Mouse (Mus musculus): ENCODE results near the gene Pxdc1. TPM values are rescaled to one million over a fixed set of nuclear protein-coding genes. Genes with fewer than 3 reads are reported as not detected.

Gene Pxdc1
- polyA plus RNA-seq, 1 experiment from 2014 or later = 24.8 TPM

DNA sequence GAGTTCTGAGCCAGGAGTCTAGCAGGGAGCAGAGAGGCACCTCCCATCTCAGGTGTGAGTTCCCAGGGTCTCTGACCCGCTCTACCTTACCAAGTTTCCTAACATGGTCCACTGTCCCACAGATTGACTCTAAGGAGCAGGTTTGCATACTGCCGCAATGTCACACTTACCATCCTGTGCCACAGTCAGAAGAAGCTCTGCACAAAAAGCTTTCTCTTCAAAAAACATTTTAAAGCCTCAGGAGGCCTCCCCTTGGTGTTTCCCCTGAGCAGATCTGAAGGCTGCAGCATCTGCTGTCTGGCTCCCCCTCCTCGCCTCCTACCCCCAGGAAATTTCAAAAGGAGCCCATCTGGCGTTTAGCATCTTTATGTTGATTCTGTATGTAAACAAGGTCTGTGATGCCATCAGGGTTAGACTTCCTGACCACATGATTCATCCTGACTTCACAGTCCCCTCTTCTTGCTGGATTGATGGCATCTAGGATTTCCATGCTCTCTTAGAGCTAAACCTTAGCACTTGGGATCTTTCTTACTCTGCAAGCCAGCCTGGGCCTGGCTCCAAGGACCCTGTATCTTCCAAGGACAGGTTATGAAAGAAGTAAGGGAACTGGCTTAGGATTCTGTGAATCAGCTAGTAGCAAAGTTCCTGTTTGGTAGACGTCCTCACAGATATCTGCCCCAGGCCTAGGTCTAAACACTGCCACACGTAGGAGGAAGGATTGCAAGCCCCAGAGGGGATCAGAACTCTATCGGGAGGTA is 31.9 kb upstream of the Pxdc1 start:
- no peak for ATAC-seq
- TF ChIP-seq CTCF (IDR thresholded peaks at IDR 0.05; ENCODE audit: low read depth) = no peak
- no peak for TF ChIP-seq EP300 (IDR thresholded peaks at IDR 0.05; ENCODE audit: low read depth)
- H3K36me3 ChIP-seq (replicated peaks; ENCODE audit: insufficient read depth, low read length) = no peaks in the 10 kb centered on the region
- H3K27ac ChIP-seq (ENCODE audit: low read depth) = no peak overlapping the region
- peaks cover 5% of the 10 kb centered on the region; the same call in 1 of the 2 replicates for H3K4me1 ChIP-seq (ENCODE audit: insufficient read depth)
- no peak overlapping the region for H3K4me3 ChIP-seq (ENCODE audit: low read depth, low read length)
- H3K4me2 ChIP-seq (ENCODE audit: low read depth, low read length) = no peak overlapping the region
- no peak for DNase-seq
- WGBS (ENCODE audit: insufficient replicate concordance) = 60% methylated on average over 7 of the region's 7 CpGs
- H3K9me3 ChIP-seq (ENCODE audit: low read length) = no peaks in the 10 kb centered on the region
- no peak overlapping the region for H3K9ac ChIP-seq (replicated peaks)
- no peaks in the 10 kb centered on the region for H3K27me3 ChIP-seq (ENCODE audit: insufficient read depth, low read length)

DNA sequence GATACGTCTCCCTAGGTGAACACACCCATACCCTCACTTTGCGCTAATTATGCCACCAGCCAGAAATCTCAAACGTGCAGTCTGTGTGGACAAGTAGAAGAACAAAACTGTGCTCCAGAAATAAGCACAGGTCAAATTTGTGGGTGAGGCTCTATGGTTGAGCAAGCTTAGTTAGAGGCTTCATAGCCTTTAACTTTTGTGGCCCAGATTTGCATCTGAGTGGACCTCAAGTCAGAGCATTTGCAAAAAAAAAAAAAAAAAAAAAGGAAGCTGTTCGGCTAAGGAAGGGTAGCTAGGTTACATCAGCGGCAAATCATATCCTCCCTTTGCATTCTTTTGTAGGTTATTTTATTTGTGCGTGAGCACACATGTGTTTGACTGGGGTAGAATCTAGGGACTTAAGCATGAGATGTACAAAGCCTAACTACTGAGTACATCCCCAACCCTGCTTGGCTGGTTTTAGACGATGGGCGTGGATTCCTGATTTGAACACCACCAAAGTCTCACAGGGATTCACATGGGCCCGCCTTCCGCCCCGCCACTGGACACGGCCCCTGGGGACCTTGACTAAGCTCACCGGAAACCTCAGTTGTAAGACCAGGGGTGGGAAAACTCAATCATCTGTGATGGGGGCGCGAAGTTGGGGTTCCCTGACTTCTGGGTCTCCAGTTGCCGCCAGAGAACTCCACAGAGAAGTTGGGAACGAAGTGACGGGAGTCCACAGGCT is 30.6 kb upstream of the Pxdc1 start:
- H3K4me3 ChIP-seq (ENCODE audit: low read depth, low read length) = no peak overlapping the region
- no peak overlapping the region for H3K9ac ChIP-seq (replicated peaks)
- H3K27me3 ChIP-seq (ENCODE audit: insufficient read depth, low read length) = no peaks in the 10 kb centered on the region
- H3K9me3 ChIP-seq (ENCODE audit: low read length) = no peaks in the 10 kb centered on the region
- ATAC-seq (no peak), DNase-seq (no peak)
- no peak overlapping the region for H3K27ac ChIP-seq (ENCODE audit: low read depth)
- 73% methylated on average over 18 of the region's 18 CpGs for WGBS (ENCODE audit: insufficient replicate concordance)
- no peak for TF ChIP-seq CTCF (IDR thresholded peaks at IDR 0.05; ENCODE audit: low read depth)
- TF ChIP-seq EP300 (IDR thresholded peaks at IDR 0.05; ENCODE audit: low read depth) = no peak
- H3K36me3 ChIP-seq (replicated peaks; ENCODE audit: insufficient read depth, low read length) = no peaks in the 10 kb centered on the region
- peaks cover 5% of the 10 kb centered on the region; the same call in 1 of the 2 replicates for H3K4me1 ChIP-seq (ENCODE audit: insufficient read depth)
- no peak overlapping the region for H3K4me2 ChIP-seq (ENCODE audit: low read depth, low read length)

DNA sequence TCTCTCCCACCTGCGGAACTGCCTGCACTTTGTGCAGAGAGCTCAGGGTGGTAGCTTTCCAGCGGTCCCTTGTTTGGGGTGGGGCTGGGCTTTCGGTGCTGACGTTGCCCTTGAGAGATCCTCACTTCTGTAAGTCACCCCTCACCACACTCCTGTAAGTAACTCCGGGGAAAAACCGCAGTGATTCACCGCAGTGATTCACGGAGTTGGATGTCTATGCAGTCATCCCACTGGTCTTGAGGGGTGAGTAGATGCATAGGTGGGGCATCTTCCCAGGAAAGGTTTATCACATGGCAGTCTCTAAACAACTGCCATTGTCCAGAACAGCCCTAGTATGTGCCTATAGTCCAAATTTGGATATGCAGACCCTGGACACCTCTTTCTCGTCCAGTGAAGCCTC is 30.0 kb upstream of the Pxdc1 start:
- no peaks in the 10 kb centered on the region for H3K27me3 ChIP-seq (ENCODE audit: insufficient read depth, low read length)
- ATAC-seq (no peak), DNase-seq (no peak)
- no peaks in the 10 kb centered on the region for H3K9me3 ChIP-seq (ENCODE audit: low read length)
- H3K9ac ChIP-seq (replicated peaks) = no peak overlapping the region
- peaks cover 5% of the 10 kb centered on the region; the same call in 1 of the 2 replicates for H3K4me1 ChIP-seq (ENCODE audit: insufficient read depth)
- H3K36me3 ChIP-seq (replicated peaks; ENCODE audit: insufficient read depth, low read length) = no peaks in the 10 kb centered on the region
- H3K4me3 ChIP-seq (ENCODE audit: low read depth, low read length) = no peak overlapping the region
- WGBS (ENCODE audit: insufficient replicate concordance) = 77% methylated on average over 9 of the region's 9 CpGs
- no peak overlapping the region for H3K4me2 ChIP-seq (ENCODE audit: low read depth, low read length)
- no peak overlapping the region for H3K27ac ChIP-seq (ENCODE audit: low read depth)
- TF ChIP-seq CTCF (IDR thresholded peaks at IDR 0.05; ENCODE audit: low read depth) (no peak), EP300 (IDR thresholded peaks at IDR 0.05; ENCODE audit: low read depth) (no peak)

DNA sequence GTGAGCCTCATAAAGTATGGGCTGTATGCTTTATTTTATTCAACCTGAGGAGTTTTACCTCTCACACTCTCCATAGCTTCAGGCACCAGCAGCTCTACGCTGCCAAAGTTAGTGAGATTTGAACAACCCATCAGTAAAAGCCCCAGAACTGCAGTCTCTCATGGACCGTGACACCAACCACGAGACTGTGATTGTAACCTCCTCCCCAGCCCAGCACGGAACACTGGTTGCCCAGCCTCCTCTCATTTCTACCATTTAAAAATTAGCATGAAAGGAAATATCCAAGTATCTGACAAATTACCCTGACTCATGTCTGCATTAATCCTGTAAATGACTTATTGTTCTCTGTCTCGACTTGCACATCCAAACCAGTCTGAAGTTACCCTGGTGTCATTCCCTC is 23.2 kb upstream of the Pxdc1 start:
- DNase-seq (no peak), ATAC-seq (no peak)
- Histone ChIP-seq H3K4me3 (ENCODE audit: low read depth, low read length) (no peak overlapping the region), H3K4me1 (ENCODE audit: insufficient read depth) (no peaks in the 10 kb centered on the region), H3K9ac (replicated peaks) (no peak overlapping the region), H3K36me3 (replicated peaks; ENCODE audit: insufficient read depth, low read length) (no peaks in the 10 kb centered on the region), H3K9me3 (ENCODE audit: low read length) (no peaks in the 10 kb centered on the region), H3K27me3 (ENCODE audit: insufficient read depth, low read length) (no peaks in the 10 kb centered on the region), H3K4me2 (ENCODE audit: low read depth, low read length) (no peak overlapping the region), H3K27ac (ENCODE audit: low read depth) (no peak overlapping the region)
- no peak for TF ChIP-seq EP300 (IDR thresholded peaks at IDR 0.05; ENCODE audit: low read depth)
- 68% methylated on average over 5 of the region's 5 CpGs for WGBS (ENCODE audit: insufficient replicate concordance)

DNA sequence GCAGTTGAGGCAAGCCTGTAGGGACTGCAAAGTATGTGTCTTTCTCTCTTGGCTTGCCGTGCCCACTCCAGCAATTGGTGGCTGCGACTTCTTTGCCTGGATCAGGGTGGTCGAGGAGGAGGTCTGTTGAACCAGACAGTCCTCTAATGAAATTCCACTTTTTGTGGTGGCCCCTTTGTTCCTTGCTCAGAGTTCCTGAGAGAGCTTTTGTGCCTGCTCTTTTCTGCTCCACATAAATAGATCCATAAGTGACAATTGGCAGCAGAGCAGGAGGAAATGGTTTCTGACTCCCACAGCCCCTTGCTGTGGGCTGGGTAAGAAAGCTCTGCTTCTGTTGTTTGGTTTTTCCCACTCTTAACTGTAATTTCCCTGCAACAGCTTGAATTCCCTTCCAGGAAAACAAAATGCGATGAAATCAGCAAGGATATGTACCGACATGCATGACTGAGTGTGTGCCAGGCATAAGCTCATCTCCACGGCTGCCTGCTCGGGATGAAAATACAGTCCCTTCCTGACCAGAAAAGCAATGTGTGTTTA is 22.6 kb upstream of the Pxdc1 start:
- H3K4me3 ChIP-seq (ENCODE audit: low read depth, low read length) = no peak overlapping the region
- no peak for DNase-seq
- 66% methylated on average over 7 of the region's 7 CpGs for WGBS (ENCODE audit: insufficient replicate concordance)
- H3K9me3 ChIP-seq (ENCODE audit: low read length) = no peaks in the 10 kb centered on the region
- H3K9ac ChIP-seq (replicated peaks) = no peak overlapping the region
- H3K36me3 ChIP-seq (replicated peaks; ENCODE audit: insufficient read depth, low read length) = no peaks in the 10 kb centered on the region
- no peak overlapping the region for H3K4me2 ChIP-seq (ENCODE audit: low read depth, low read length)
- no peak for TF ChIP-seq CTCF (IDR thresholded peaks at IDR 0.05; ENCODE audit: low read depth)
- TF ChIP-seq EP300 (IDR thresholded peaks at IDR 0.05; ENCODE audit: low read depth) = no peak
- no peaks in the 10 kb centered on the region for H3K4me1 ChIP-seq (ENCODE audit: insufficient read depth)
- no peaks in the 10 kb centered on the region for H3K27me3 ChIP-seq (ENCODE audit: insufficient read depth, low read length)
- H3K27ac ChIP-seq (ENCODE audit: low read depth) = no peak overlapping the region
- no peak for ATAC-seq

DNA sequence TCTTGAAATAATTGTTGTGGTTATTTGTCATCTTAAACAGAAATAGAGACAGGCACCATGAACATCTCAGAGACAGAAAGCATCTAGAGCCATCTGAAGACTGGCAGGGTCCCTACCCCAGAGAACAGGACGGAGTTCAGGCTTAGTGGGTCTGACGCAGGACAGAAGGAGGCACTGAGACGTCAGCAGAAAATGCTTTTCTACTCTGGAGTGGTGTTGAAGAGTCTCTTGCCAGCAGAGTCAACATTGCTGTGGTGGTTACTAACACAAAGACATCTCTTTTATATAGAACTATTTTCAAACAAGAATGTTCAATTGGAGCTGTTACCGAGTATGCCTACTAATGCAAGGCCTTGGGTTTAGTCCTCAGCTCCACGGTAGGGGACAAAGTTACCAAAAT is 20.1 kb upstream of the Pxdc1 start:
- Histone ChIP-seq H3K9ac (replicated peaks) (no peak overlapping the region), H3K9me3 (ENCODE audit: low read length) (no peaks in the 10 kb centered on the region), H3K4me3 (ENCODE audit: low read depth, low read length) (no peak overlapping the region), H3K27me3 (ENCODE audit: insufficient read depth, low read length) (no peaks in the 10 kb centered on the region), H3K36me3 (replicated peaks; ENCODE audit: insufficient read depth, low read length) (no peaks in the 10 kb centered on the region), H3K4me1 (ENCODE audit: insufficient read depth) (peaks cover 3% of the 10 kb centered on the region; the same call in 1 of the 2 replicates), H3K27ac (ENCODE audit: low read depth) (no peak overlapping the region), H3K4me2 (ENCODE audit: low read depth, low read length) (no peak overlapping the region)
- TF ChIP-seq EP300 (IDR thresholded peaks at IDR 0.05; ENCODE audit: low read depth) (no peak), CTCF (IDR thresholded peaks at IDR 0.05; ENCODE audit: low read depth) (no peak)
- DNase-seq (no peak), ATAC-seq (no peak)
- 82% methylated on average over 5 of the region's 5 CpGs for WGBS (ENCODE audit: insufficient replicate concordance)
